Mouse (Mus musculus): ENCODE data around the gene Apaf1. TPM values are rescaled to one million over a fixed set of nuclear protein-coding genes. Genes with fewer than 3 reads are reported as not detected.

The Apaf1 gene
- polyA plus RNA-seq, 1 experiment from 2014 or later, result 6.8 TPM

GRCm38 (mm10) chr10:90970560-90970959 lies 112.0 kb downstream of the Apaf1 start:
- H3K36me3 ChIP-seq (replicated peaks), result no peaks in the 10 kb centered on the region
- 0 out of 2 replicates have a peak, but pooled peaks cover 7% of the 10 kb centered on the region for H3K4me1 ChIP-seq (replicated peaks)
- H3K9ac ChIP-seq, result no peak overlapping the region
- H3K4me3 ChIP-seq (replicated peaks), result no peak overlapping the region
- ATAC-seq (ENCODE audit: insufficient read depth), result no peak
- H3K9me3 ChIP-seq (replicated peaks), result no peaks in the 10 kb centered on the region
- no peak overlapping the region for H3K4me2 ChIP-seq
- no peak overlapping the region for H3K27ac ChIP-seq (replicated peaks)
- peaks cover 62% of the 10 kb centered on the region for H3K27me3 ChIP-seq
- 32% methylated on average over 4 of the region's 4 CpGs for WGBS (ENCODE audit: insufficient replicate concordance)

- Histone ChIP-seq H3K27ac (replicated peaks) (no peak overlapping the region), H3K4me2 (peak overlapping the region; percentile 62), H3K4me1 (replicated peaks) (0 out of 2 replicates have a peak, but pooled peaks cover 7% of the 10 kb centered on the region), H3K9ac (no peak overlapping the region), H3K4me3 (replicated peaks) (peak overlapping the region; percentile 36), H3K9me3 (replicated peaks) (no peaks in the 10 kb centered on the region), H3K27me3 (peaks cover 68% of the 10 kb centered on the region), H3K36me3 (replicated peaks) (no peaks in the 10 kb centered on the region)
- WGBS (ENCODE audit: insufficient replicate concordance), result 3% methylated on average over 71 of the region's 72 CpGs
- no peak; the same call in 1 of the 2 replicates for ATAC-seq (ENCODE audit: insufficient read depth)
These were observed 113.0 kb downstream of the Apaf1 start for GRCm38 (mm10) chr10:90969355-90970174.

DNA sequence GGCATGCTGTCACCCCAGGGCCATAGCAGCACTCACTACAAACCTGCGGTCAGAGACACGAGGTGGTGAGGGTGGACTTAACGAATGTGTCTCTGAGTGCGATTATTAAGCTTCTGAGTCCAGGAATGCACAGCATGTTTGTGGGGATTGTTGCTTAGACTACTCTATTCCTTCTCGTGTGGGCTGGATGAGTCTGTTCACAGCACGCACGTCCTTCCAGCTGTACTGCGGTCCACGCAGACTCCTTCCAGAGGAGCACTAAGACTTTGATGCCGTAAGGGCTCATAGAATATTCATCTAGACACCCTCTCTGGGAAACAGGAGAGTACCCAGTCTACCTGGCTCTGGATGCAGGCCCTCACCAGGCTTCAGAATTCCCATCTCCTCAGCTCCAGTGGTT lies 114.3 kb downstream of the Apaf1 start:
- no peak for ATAC-seq (ENCODE audit: insufficient read depth)
- Histone ChIP-seq H3K4me2 (no peak overlapping the region), H3K36me3 (replicated peaks) (no peaks in the 10 kb centered on the region), H3K9me3 (replicated peaks) (no peaks in the 10 kb centered on the region), H3K4me3 (replicated peaks) (no peak overlapping the region), H3K27me3 (peaks cover 68% of the 10 kb centered on the region), H3K27ac (replicated peaks) (no peak overlapping the region), H3K4me1 (replicated peaks) (0 out of 2 replicates have a peak, but pooled peaks cover 7% of the 10 kb centered on the region), H3K9ac (no peak overlapping the region)
- 77% methylated on average over 10 of the region's 10 CpGs for WGBS (ENCODE audit: insufficient replicate concordance)

DNA sequence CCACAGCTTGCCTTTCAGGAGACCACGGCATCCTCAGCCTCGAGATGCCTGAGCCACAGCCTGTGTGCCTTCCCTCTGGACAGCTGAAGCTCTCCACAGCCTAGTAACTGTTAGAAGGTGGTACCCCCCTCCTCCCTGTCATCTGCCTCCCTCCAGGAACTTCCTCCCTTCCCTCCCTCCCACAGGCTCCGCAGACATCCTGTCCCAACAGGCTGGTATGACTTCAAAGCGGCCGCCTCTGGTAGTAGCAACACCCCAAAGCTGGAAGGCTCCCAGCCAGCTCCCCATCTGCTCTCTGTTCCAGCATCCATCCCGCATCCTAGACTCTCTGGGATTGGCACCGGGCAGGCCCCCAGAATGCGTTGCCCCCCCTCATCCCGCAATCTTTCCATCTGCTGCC lies 115.7 kb downstream of the Apaf1 start:
- no peak for ATAC-seq (ENCODE audit: insufficient read depth)
- H3K27ac ChIP-seq (replicated peaks), result no peak overlapping the region
- no peak overlapping the region for H3K4me3 ChIP-seq (replicated peaks)
- peaks cover 62% of the 10 kb centered on the region for H3K27me3 ChIP-seq
- no peak overlapping the region for H3K4me2 ChIP-seq
- 10% methylated on average over 9 of the region's 9 CpGs for WGBS (ENCODE audit: insufficient replicate concordance)
- H3K36me3 ChIP-seq (replicated peaks), result no peaks in the 10 kb centered on the region
- H3K9ac ChIP-seq, result no peak overlapping the region
- no peaks in the 10 kb centered on the region for H3K9me3 ChIP-seq (replicated peaks)
- H3K4me1 ChIP-seq (replicated peaks), result 0 out of 2 replicates have a peak, but pooled peaks cover 7% of the 10 kb centered on the region

GRCm38 (mm10) chr10:90965671-90966315 lies 116.8 kb downstream of the Apaf1 start:
- no peak overlapping the region for H3K4me2 ChIP-seq
- no peaks in the 10 kb centered on the region for H3K9me3 ChIP-seq (replicated peaks)
- H3K27me3 ChIP-seq, result peaks cover 57% of the 10 kb centered on the region
- H3K27ac ChIP-seq (replicated peaks), result no peak overlapping the region
- no peaks in the 10 kb centered on the region for H3K36me3 ChIP-seq (replicated peaks)
- ATAC-seq (ENCODE audit: insufficient read depth), result no peak
- H3K4me3 ChIP-seq (replicated peaks), result no peak overlapping the region
- H3K9ac ChIP-seq, result no peak overlapping the region
- 0 out of 2 replicates have a peak, but pooled peaks cover 7% of the 10 kb centered on the region for H3K4me1 ChIP-seq (replicated peaks)
- WGBS (ENCODE audit: insufficient replicate concordance), result 48% methylated on average over 14 of the region's 14 CpGs

DNA sequence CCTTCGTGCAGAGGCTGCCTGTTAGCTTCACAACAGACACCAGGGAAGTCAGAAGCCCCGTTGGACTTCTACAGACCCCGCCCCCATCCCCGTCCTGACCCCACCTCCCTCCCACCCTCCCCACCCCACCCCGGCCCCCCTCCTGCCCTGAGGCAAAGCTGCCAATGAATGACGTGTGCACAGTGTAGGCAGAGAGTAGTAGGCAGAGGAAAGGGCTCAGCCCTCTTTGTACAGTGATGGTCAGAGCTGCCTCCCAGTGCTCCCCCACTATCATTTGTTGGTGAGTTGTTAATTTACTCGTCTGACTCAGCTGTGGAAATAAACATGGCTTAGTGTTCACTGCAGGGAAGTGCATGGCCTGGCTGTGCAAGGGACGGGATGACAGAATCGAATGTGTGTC lies 118.1 kb downstream of the Apaf1 start:
- Histone ChIP-seq H3K4me3 (replicated peaks) (no peak overlapping the region), H3K4me1 (replicated peaks) (0 out of 2 replicates have a peak, but pooled peaks cover 2% of the 10 kb centered on the region), H3K4me2 (no peak overlapping the region), H3K27me3 (peaks cover 45% of the 10 kb centered on the region), H3K27ac (replicated peaks) (no peak overlapping the region), H3K36me3 (replicated peaks) (no peaks in the 10 kb centered on the region), H3K9ac (no peak overlapping the region), H3K9me3 (replicated peaks) (no peaks in the 10 kb centered on the region)
- no peak for ATAC-seq (ENCODE audit: insufficient read depth)
- WGBS (ENCODE audit: insufficient replicate concordance), result 21% methylated on average over 9 of the region's 9 CpGs

DNA sequence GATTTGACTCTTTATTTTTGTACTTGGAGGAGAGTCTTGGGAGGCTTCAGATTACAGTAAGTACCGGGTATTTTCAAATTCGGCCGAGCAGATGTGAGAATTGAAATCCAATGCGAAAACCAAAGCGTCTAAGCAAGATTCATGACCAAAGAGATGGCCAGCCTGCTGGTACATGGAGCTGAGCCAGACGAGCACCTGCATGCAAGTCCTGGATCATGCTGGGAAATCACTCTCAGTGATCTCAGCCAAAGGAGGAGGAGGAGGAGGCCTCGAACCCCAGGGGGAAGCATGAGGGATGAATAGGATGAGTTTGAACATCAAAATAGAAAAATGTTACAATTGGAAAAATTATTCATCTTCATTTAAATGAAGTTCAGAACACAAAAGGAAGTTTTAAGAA lies 122.2 kb downstream of the Apaf1 start:
- Histone ChIP-seq H3K4me1 (replicated peaks) (no peaks in the 10 kb centered on the region), H3K9ac (no peak overlapping the region), H3K9me3 (replicated peaks) (no peaks in the 10 kb centered on the region), H3K27ac (replicated peaks) (no peak overlapping the region), H3K36me3 (replicated peaks) (no peaks in the 10 kb centered on the region), H3K27me3 (peaks cover 7% of the 10 kb centered on the region; the same call in 1 of the 2 replicates), H3K4me2 (no peak overlapping the region), H3K4me3 (replicated peaks) (no peak overlapping the region)
- ATAC-seq (ENCODE audit: insufficient read depth), result no peak
- WGBS (ENCODE audit: insufficient replicate concordance), result 57% methylated on average over 7 of the region's 7 CpGs

- Histone ChIP-seq H3K9me3 (replicated peaks) (no peaks in the 10 kb centered on the region), H3K4me2 (no peak overlapping the region), H3K9ac (no peak overlapping the region), H3K36me3 (replicated peaks) (no peaks in the 10 kb centered on the region), H3K4me3 (replicated peaks) (no peak overlapping the region), H3K27ac (replicated peaks) (no peak overlapping the region), H3K4me1 (replicated peaks) (no peaks in the 10 kb centered on the region), H3K27me3 (no peaks in the 10 kb centered on the region)
- ATAC-seq (ENCODE audit: insufficient read depth), result no peak
- 71% methylated on average over 6 of the region's 6 CpGs for WGBS (ENCODE audit: insufficient replicate concordance)
These were observed 128.7 kb downstream of the Apaf1 start for GRCm38 (mm10) chr10:90953821-90954220.

DNA sequence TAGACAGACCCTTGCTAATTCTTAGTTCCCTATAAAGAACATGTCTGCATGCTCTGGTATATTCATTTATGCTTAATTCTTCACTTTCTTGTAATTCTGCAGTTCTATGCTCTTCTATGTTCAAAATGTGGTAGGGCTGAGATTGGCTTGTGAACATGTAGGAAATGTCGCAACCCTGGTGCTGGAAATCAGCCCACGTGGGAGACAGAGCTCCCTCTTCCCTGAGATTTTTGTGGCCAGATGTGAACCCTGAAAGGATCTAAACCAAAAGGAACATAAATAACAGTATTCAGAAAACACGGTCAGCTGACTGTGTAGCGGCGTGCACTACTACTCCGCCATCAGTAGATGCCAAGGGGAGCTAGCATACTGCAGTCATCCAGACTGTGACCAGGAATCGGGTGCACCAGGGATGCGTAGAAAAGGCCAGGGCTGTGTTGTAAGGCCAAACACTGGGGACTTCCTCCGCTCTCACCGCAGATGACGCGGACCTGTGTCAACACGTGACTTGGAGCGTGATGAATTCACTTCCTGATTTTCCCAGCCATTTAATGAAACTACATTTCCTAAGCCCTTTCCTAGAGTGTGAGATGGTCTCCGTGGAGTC lies 129.4 kb downstream of the Apaf1 start:
- Histone ChIP-seq H3K4me3 (replicated peaks) (no peak overlapping the region), H3K4me2 (no peak overlapping the region), H3K4me1 (replicated peaks) (no peaks in the 10 kb centered on the region), H3K9ac (no peak overlapping the region), H3K27me3 (no peaks in the 10 kb centered on the region), H3K9me3 (replicated peaks) (no peaks in the 10 kb centered on the region), H3K36me3 (replicated peaks) (no peaks in the 10 kb centered on the region), H3K27ac (replicated peaks) (no peak overlapping the region)
- WGBS (ENCODE audit: insufficient replicate concordance), result 75% methylated on average over 15 of the region's 15 CpGs
- no peak for ATAC-seq (ENCODE audit: insufficient read depth)

DNA sequence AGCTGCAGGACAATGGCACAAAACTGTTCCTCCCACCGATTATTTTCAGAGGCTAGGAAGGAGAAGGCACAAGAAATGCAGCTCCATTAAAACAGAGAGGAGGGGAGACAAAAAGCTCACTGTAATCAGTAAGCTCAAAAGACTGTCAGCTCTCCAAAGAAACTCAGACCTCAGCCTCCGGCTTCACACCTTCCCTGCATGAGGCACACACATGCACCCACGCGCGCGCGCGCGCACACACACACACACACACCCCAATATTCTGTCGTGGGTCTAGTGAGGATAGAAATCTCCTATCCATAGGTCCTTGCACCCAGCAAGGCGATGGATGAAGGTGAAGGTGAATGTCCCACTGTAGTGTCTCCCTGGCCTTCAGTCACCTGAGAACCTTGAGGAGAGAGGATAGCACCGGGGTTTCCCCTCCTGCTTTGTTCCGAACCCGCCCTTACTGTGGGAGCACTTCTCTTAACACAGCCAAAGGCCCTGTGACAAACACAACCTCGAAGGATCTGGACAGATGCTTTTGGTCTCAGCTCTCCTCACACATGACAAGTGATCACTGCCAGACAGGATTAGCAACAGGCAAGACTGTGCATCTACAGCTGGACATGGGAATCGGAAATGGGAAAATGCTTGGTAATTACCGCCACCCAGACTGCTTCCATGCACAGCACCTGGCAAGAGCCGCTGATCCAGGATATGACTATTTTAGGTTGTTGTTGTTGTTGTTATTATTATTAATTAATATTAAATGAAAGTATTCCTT lies 134.8 kb downstream of the Apaf1 start:
- no peak overlapping the region for H3K9ac ChIP-seq
- no peaks in the 10 kb centered on the region for H3K4me1 ChIP-seq (replicated peaks)
- H3K36me3 ChIP-seq (replicated peaks), result no peaks in the 10 kb centered on the region
- no peaks in the 10 kb centered on the region for H3K9me3 ChIP-seq (replicated peaks)
- ATAC-seq (ENCODE audit: insufficient read depth), result no peak
- no peak overlapping the region for H3K4me2 ChIP-seq
- no peak overlapping the region for H3K4me3 ChIP-seq (replicated peaks)
- no peak overlapping the region for H3K27ac ChIP-seq (replicated peaks)
- no peaks in the 10 kb centered on the region for H3K27me3 ChIP-seq
- WGBS (ENCODE audit: insufficient replicate concordance), result 77% methylated on average over 18 of the region's 18 CpGs

Data from liver, embryonic 15.5 days (tissue).